Mouse (Mus musculus): ENCODE measurements around the gene Atp8a2. TPM values are rescaled to one million over a fixed set of nuclear protein-coding genes. Genes with fewer than 3 reads are reported as not detected.
"Not testable (repeated sequence)": the region's sequence is repeated elsewhere in the genome, so short reads cannot be mapped to it uniquely, and the experiment has no call there.

The Atp8a2 gene
- polyA plus RNA-seq, 1 experiment: 0.70 TPM

GRCm38 (mm10) chr14:59843264-59843942, 353.6 kb downstream of the Atp8a2 start:
- no peak for DNase-seq (ENCODE audit: low read depth)

GRCm38 (mm10) chr14:59839951-59840720, 356.8 kb downstream of the Atp8a2 start:
- no peak for DNase-seq (ENCODE audit: low read depth)

GRCm38 (mm10) chr14:59838446-59839259, 358.3 kb downstream of the Atp8a2 start:
- DNase-seq (ENCODE audit: low read depth): not testable (repeated sequence)

GRCm38 (mm10) chr14:59837691-59838241, 359.2 kb downstream of the Atp8a2 start:
- not testable (repeated sequence) for DNase-seq (ENCODE audit: low read depth)

GRCm38 (mm10) chr14:59836876-59837543, 360.0 kb downstream of the Atp8a2 start:
- DNase-seq (ENCODE audit: low read depth): no peak

- no peak for DNase-seq (ENCODE audit: low read depth)
Measured at GRCm38 (mm10) chr14:59829580-59829979, 367.4 kb downstream of the Atp8a2 start.

- DNase-seq (ENCODE audit: low read depth): no peak
Measured at GRCm38 (mm10) chr14:59827409-59827808, 369.6 kb downstream of the Atp8a2 start.

- no peak for DNase-seq (ENCODE audit: low read depth)
Measured at GRCm38 (mm10) chr14:59820115-59820419, 376.9 kb downstream of the Atp8a2 start.

- no peak for DNase-seq (ENCODE audit: low read depth)
Measured at GRCm38 (mm10) chr14:59819215-59820114, 377.5 kb downstream of the Atp8a2 start.

GRCm38 (mm10) chr14:59810316-59810715, 386.7 kb downstream of the Atp8a2 start:
- not testable (repeated sequence) for DNase-seq (ENCODE audit: low read depth)

GRCm38 (mm10) chr14:59809790-59810189, 387.2 kb downstream of the Atp8a2 start:
- DNase-seq (ENCODE audit: low read depth): no peak

GRCm38 (mm10) chr14:59807528-59808300, 389.3 kb downstream of the Atp8a2 start:
- no peak for DNase-seq (ENCODE audit: low read depth)

GRCm38 (mm10) chr14:59806910-59807309, 390.1 kb downstream of the Atp8a2 start:
- no peak for DNase-seq (ENCODE audit: low read depth)

- no peak for DNase-seq (ENCODE audit: low read depth)
Measured at GRCm38 (mm10) chr14:59806159-59806558, 390.8 kb downstream of the Atp8a2 start.

GRCm38 (mm10) chr14:59805683-59806082, 391.3 kb downstream of the Atp8a2 start:
- no peak for DNase-seq (ENCODE audit: low read depth)

- no peak for DNase-seq (ENCODE audit: low read depth)
Measured at GRCm38 (mm10) chr14:59801961-59802599, 394.9 kb downstream of the Atp8a2 start.

- DNase-seq (ENCODE audit: low read depth): no peak
Measured at GRCm38 (mm10) chr14:59799511-59799910, 397.5 kb downstream of the Atp8a2 start.

GRCm38 (mm10) chr14:59793841-59794240, 403.1 kb downstream of the Atp8a2 start:
- DNase-seq (ENCODE audit: low read depth): no peak

Measured in gonadal fat pad, adult 2 months (tissue).